Mouse (Mus musculus) C2C12 (cell line): ENCODE data around the gene Ece1.

Source experiments
- CEBPB ChIP-seq: IDR thresholded peaks from one replicate; pipeline ENCODE4 v1.6.1; 2011; ENCODE audit warnings: low read depth, mild to moderate bottlenecking, control low read depth, moderate library complexity
- CTCF ChIP-seq: IDR thresholded peaks from one replicate; pipeline ENCODE4 v1.5.1; 2011; ENCODE audit not compliant: control insufficient read depth, insufficient read depth, insufficient read length
- FOSL1 ChIP-seq: IDR thresholded peaks from one replicate; pipeline ENCODE4 v1.8.0; 2011; ENCODE audit warnings: mild to moderate bottlenecking, low read length; ENCODE audit not compliant: poor library complexity, insufficient read depth, severe bottlenecking
- MYOD1 ChIP-seq: IDR thresholded peaks from one replicate; pipeline ENCODE4 v1.6.1; 2011; ENCODE audit warnings: low read depth; ENCODE audit not compliant: control insufficient read depth, insufficient read length

DNA sequence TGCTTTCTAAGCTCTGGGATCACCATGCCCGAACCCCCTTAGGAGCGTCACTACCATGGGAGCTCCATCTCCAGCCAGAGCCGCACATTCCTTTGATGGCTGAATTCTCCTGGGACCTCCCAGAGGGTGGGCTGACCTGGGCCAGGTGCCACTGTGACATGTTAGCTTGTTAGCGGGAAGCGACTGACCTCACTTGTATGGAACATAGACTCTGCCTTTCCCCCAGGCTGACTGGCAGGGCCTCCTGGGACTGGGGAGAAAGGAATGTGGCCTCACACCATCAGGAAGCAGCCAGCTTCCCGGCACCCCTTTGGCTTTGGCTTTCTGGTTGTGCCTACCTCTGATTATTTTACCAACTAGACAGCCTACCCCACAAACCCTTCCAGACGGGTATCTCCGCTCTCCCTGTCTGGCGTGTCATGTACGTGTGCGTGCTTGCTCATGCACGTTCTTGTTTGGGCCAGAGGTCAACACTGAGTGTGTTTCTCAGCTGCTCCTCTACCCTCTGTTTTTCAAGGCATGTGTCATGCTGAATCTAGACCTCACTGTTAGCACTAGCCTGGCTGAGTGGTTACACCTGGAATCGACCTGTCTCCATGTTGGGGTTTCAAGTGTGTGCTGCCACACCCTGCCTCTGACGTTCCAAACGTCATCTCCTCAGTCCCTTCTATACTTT lies 67.4 kb downstream of the Ece1 start:
- TF ChIP-seq CTCF, result no peak
- TF ChIP-seq FOSL1, result no peak
- TF ChIP-seq MYOD1, result no peak
- no peak for TF ChIP-seq CEBPB
